In the genomic region with DNA sequence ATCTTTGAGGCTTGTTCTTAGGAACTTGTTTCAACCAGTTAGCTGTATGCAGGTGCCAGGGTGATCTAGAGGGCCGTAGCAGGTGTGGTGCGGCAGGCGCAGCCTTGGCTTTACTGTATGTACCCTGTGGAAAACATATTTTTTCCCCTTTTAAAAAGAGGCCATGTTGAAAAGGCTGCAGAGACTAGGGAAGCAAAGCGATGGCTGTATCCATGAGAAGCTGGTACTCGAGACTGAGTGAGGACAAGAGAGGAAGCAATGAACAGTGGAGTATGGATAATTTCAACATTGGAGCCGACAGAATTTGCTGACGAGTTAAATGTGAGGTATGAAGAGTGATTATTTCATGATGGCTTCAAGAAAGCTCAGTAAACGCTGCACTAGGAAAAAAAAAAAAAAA, we compare ENCODE assay signal across 9 mouse cellular contexts. TPM values are rescaled to one million over a fixed set of nuclear protein-coding genes. Genes with fewer than 3 reads are reported as not detected.
DNase-seq lines count a peak whose midpoint lies in the region; ATAC-seq lines count a peak whose summit lies in the region.
"Had no signal": no experiment of that assay in that cellular context is flagged by ENCODE, and none has a peak within 500 bp of the region (broad histone marks: within the 10 kb centered on the region; RNA-seq: fewer than 3 reads in every experiment).

No protein-coding gene starts in this region.

- no peak overlapping the region for H3K9ac ChIP-seq in lung, embryonic 15.5 days
- H3K9ac ChIP-seq in forebrain, embryonic 15.5 days (replicated peaks): peak overlapping the region; percentile 62; the same call in 1 of the 2 replicates
- H3K9ac ChIP-seq in limb, embryonic 12.5 days (replicated peaks): no peak overlapping the region
- peak overlapping the region; percentile 33; the same call in 1 of the 2 replicates for H3K9ac ChIP-seq in neural tube, embryonic 15.5 days (replicated peaks)

- H3K36me3 ChIP-seq in lung, embryonic 15.5 days: no peaks in the 10 kb centered on the region
- H3K36me3 ChIP-seq in forebrain, embryonic 15.5 days: no peaks in the 10 kb centered on the region
- no peaks in the 10 kb centered on the region for H3K36me3 ChIP-seq in limb, embryonic 12.5 days
- no peaks in the 10 kb centered on the region for H3K36me3 ChIP-seq in neural tube, embryonic 15.5 days

- DNase-seq in lung, postnatal 10 days: no peak
- DNase-seq in cerebellum, adult 9-11 months: no peak
- DNase-seq in spleen, postnatal 10 days (ENCODE audit: low spot score in 2 of 2): no peak
- no peak for DNase-seq in spleen, postnatal 4 days (ENCODE audit: low spot score in 2 of 2)

- H3K4me2 ChIP-seq in lung, embryonic 15.5 days: peak overlapping the region; percentile 70
- H3K4me2 ChIP-seq in forebrain, embryonic 15.5 days (replicated peaks): peak overlapping the region; percentile 60
- H3K4me2 ChIP-seq in limb, embryonic 12.5 days: peak overlapping the region; percentile 63
- H3K4me2 ChIP-seq in neural tube, embryonic 15.5 days: peak overlapping the region; percentile 75

- peak overlapping the region; percentile 48 for H3K27ac ChIP-seq in lung, embryonic 15.5 days
- H3K27ac ChIP-seq in forebrain, embryonic 15.5 days (replicated peaks): peak overlapping the region; percentile 81
- peak overlapping the region; percentile 81 for H3K27ac ChIP-seq in limb, embryonic 12.5 days
- peak overlapping the region; percentile 82 for H3K27ac ChIP-seq in neural tube, embryonic 15.5 days (replicated peaks)

- peak overlapping the region; percentile 44; the same call in 1 of the 2 replicates for H3K4me3 ChIP-seq in lung, embryonic 15.5 days
- peak overlapping the region; percentile 52 for H3K4me3 ChIP-seq in forebrain, embryonic 15.5 days
- H3K4me3 ChIP-seq in limb, embryonic 12.5 days (replicated peaks): no peak overlapping the region
- peak overlapping the region; percentile 52; the same call in 1 of the 2 replicates for H3K4me3 ChIP-seq in neural tube, embryonic 15.5 days (replicated peaks)

- no peaks in the 10 kb centered on the region for H3K9me3 ChIP-seq in lung, embryonic 15.5 days
- no peaks in the 10 kb centered on the region for H3K9me3 ChIP-seq in forebrain, embryonic 15.5 days
- no peaks in the 10 kb centered on the region for H3K9me3 ChIP-seq in limb, embryonic 12.5 days
- no peaks in the 10 kb centered on the region for H3K9me3 ChIP-seq in neural tube, embryonic 15.5 days (replicated peaks)

- 49% methylated on average over 8 of the region's 8 CpGs for whole genome bisulfite sequencing in lung, embryonic 15.5 days
- 66% methylated on average over 8 of the region's 8 CpGs for WGBS in forebrain, embryonic 15.5 days
- WGBS in limb, embryonic 12.5 days: 70% methylated on average over 8 of the region's 8 CpGs
- 69% methylated on average over 8 of the region's 8 CpGs for WGBS in neural tube, embryonic 15.5 days

- H3K27me3 ChIP-seq in lung, embryonic 15.5 days: no peaks in the 10 kb centered on the region
- no peaks in the 10 kb centered on the region for H3K27me3 ChIP-seq in forebrain, embryonic 15.5 days
- no peaks in the 10 kb centered on the region for H3K27me3 ChIP-seq in limb, embryonic 12.5 days
- no peaks in the 10 kb centered on the region for H3K27me3 ChIP-seq in neural tube, embryonic 15.5 days (replicated peaks)

- H3K4me1 ChIP-seq in lung, embryonic 15.5 days: peaks cover 18% of the 10 kb centered on the region
- peaks cover 7% of the 10 kb centered on the region for H3K4me1 ChIP-seq in forebrain, embryonic 15.5 days
- peaks cover 5% of the 10 kb centered on the region for H3K4me1 ChIP-seq in limb, embryonic 12.5 days (replicated peaks)
- peaks cover 15% of the 10 kb centered on the region for H3K4me1 ChIP-seq in neural tube, embryonic 15.5 days

- peak; percentile 36 for ATAC-seq in lung, embryonic 15.5 days (ENCODE audit: borderline replicate concordance, extremely low read depth, low FRiP score, low TSS enrichment)
- peak; percentile 59 for ATAC-seq in forebrain, embryonic 15.5 days (replicated peaks)
- no peak for ATAC-seq in limb, embryonic 12.5 days (ENCODE audit: insufficient number of reproducible peaks, insufficient read depth, low FRiP score, low TSS enrichment, low read depth)
- peak; percentile 23 for ATAC-seq in neural tube, embryonic 15.5 days (ENCODE audit: low FRiP score)

RNA-seq across cellular contexts. Expression of a gene that starts 0.4 kb away (rescaled TPM):
- polyA plus RNA-seq in lung, embryonic 15.5 days (2015; fragmentation: Nextera tagmentation; extraction: Ambion mirVana): 0.18 TPM in 1 of 2 replicates, not detected in the other
- 0.25 TPM in 1 of 2 replicates, not detected in the other for polyA plus RNA-seq in forebrain, embryonic 15.5 days (2015; fragmentation: Nextera tagmentation; extraction: Ambion mirVana)
- not detected in 2 replicates for polyA plus RNA-seq in limb, embryonic 12.5 days (2016; fragmentation: Nextera tagmentation; extraction: Ambion mirVana)
- 0.40 TPM in 1 of 2 replicates, not detected in the other for polyA plus RNA-seq in neural tube, embryonic 15.5 days (2015; fragmentation: Nextera tagmentation; extraction: Ambion mirVana)
- polyA plus RNA-seq: limb, embryonic 11.5 days had no signal

Comparison
In these comparisons a context has a peak if more than half of its experiments do, and no peak if none do; other contexts are left out.
1. H3K9ac ChIP-seq: peak in forebrain, embryonic 15.5 days (single experiment) and neural tube, embryonic 15.5 days (single experiment); none in lung, embryonic 15.5 days (single experiment) and limb, embryonic 12.5 days (single experiment).
2. Peak in every context shown above with its lines, with median percentiles within 50 percentile points of each other: H3K27ac ChIP-seq and H3K4me2 ChIP-seq.